10 mouse cellular contexts compared by ENCODE assay signal in genomic region chr13:23630653-23631052, GRCm38 (mm10). TPM values are rescaled to one million over a fixed set of nuclear protein-coding genes. Genes with fewer than 3 reads are reported as not detected.
DNase-seq lines count a peak whose midpoint lies in the region; ATAC-seq and TF ChIP-seq lines count a peak whose summit lies in the region.
"Had no signal": no experiment of that assay in that cellular context is flagged by ENCODE, and none has a peak within 500 bp of the region (broad histone marks: within the 10 kb centered on the region; RNA-seq: fewer than 3 reads in every experiment).

No protein-coding gene starts in this region.

- H3K9me3 ChIP-seq in kidney, embryonic 16.5 days (ENCODE audit: low read length): no peaks in the 10 kb centered on the region
- H3K9me3 ChIP-seq: embryonic facial prominence, embryonic 13.5 days; midbrain, embryonic 12.5 days had no signal

- no peak for ATAC-seq in kidney, embryonic 16.5 days (ENCODE audit: low FRiP score, low TSS enrichment)
- peak; percentile 46; the same call in 1 of the 2 replicates for ATAC-seq in granulocyte monocyte progenitor cell, adult 5-6 weeks (replicated peaks; ENCODE audit: poor library complexity, severe bottlenecking)

- H3K27me3 ChIP-seq in kidney, adult 2 months (replicated peaks; ENCODE audit: control insufficient read depth, insufficient read depth, low read length): no peaks in the 10 kb centered on the region
- no peaks in the 10 kb centered on the region for H3K27me3 ChIP-seq in kidney, embryonic 16.5 days (ENCODE audit: insufficient read depth, low read length)
- H3K27me3 ChIP-seq: embryonic facial prominence, embryonic 13.5 days had no signal

- H3K4me1 ChIP-seq in kidney, adult 2 months (ENCODE audit: control insufficient read depth, insufficient read depth, low read length): no peaks in the 10 kb centered on the region
- H3K4me1 ChIP-seq in kidney, embryonic 16.5 days (ENCODE audit: insufficient read depth, low read length): no peaks in the 10 kb centered on the region
- H3K4me1 ChIP-seq: embryonic facial prominence, embryonic 13.5 days; midbrain, embryonic 12.5 days had no signal

- H3K4me2 ChIP-seq in kidney, embryonic 16.5 days (replicated peaks; ENCODE audit: low read depth, low read length): no peak overlapping the region
- H3K4me2 ChIP-seq: embryonic facial prominence, embryonic 13.5 days; midbrain, embryonic 12.5 days had no signal

- WGBS in kidney, adult 2 months: 11% methylated on average over 1 of the region's 1 CpGs
- 36% methylated on average over 1 of the region's 1 CpGs for WGBS in kidney, embryonic 16.5 days

- H3K9ac ChIP-seq in kidney, embryonic 16.5 days (replicated peaks; ENCODE audit: low read length): no peak overlapping the region
- H3K9ac ChIP-seq: embryonic facial prominence, embryonic 13.5 days; midbrain, embryonic 12.5 days had no signal

- TF ChIP-seq POLR2A in kidney, adult 2 months (IDR thresholded peaks at IDR 0.05; ENCODE audit: low read depth, low read length): no peak

- TF ChIP-seq CTCF in kidney, adult 2 months (conservative IDR thresholded peaks at IDR 0.05; ENCODE audit: insufficient read depth, insufficient read length, low read depth, low read length): peak; percentile 42

- peak; percentile 10 for DNase-seq in kidney, adult 2 months
- DNase-seq in 3T3-L1 (ENCODE audit: low read depth, low spot score) (peak; percentile 62), ES-CJ7 (ENCODE audit: low read depth, low spot score) (peak; percentile 29)
- DNase-seq in urinary bladder, postnatal 36 days (ENCODE audit: low spot score in 2 of 2): no peak
- no peak for DNase-seq in cerebellum, postnatal 4 days (ENCODE audit: low spot score in 2 of 2)
- DNase-seq: adrenal gland, adult 8-10 months had no signal

- H3K4me3 ChIP-seq in kidney, adult 2 months (ENCODE audit: insufficient read depth, low read depth, low read length): no peak overlapping the region
- no peak overlapping the region for H3K4me3 ChIP-seq in kidney, embryonic 16.5 days (ENCODE audit: low read length)
- H3K4me3 ChIP-seq: embryonic facial prominence, embryonic 13.5 days; midbrain, embryonic 12.5 days had no signal

- H3K36me3 ChIP-seq in kidney, adult 2 months (ENCODE audit: control insufficient read depth, insufficient read depth, low read length): no peaks in the 10 kb centered on the region
- H3K36me3 ChIP-seq in kidney, embryonic 16.5 days (ENCODE audit: insufficient read depth, low read length): no peaks in the 10 kb centered on the region
- H3K36me3 ChIP-seq: embryonic facial prominence, embryonic 13.5 days; midbrain, embryonic 12.5 days had no signal

- H3K27ac ChIP-seq in kidney, adult 2 months (ENCODE audit: insufficient read depth, low read depth, low read length): no peak overlapping the region
- H3K27ac ChIP-seq in kidney, embryonic 16.5 days (ENCODE audit: low read length): no peak overlapping the region
- H3K27ac ChIP-seq: embryonic facial prominence, embryonic 13.5 days; midbrain, embryonic 12.5 days had no signal

RNA-seq across cellular contexts. Expression of gene Hist1h1e, which starts 8.3 kb away (rescaled TPM):
- 1.2 and 1.4 TPM in 2 replicates for polyA plus RNA-seq in kidney, adult 2 months (2012; rRNA removed)
- polyA plus RNA-seq in kidney, embryonic 16.5 days (2015; fragmentation: Nextera tagmentation; extraction: Ambion mirVana): 14.7 and 15.9 TPM in 2 replicates
- 111 and 199 TPM in 2 replicates for total RNA-seq in granulocyte monocyte progenitor cell, adult 5-6 weeks (2014; fragmentation: Nextera tagmentation)
- total RNA-seq in granulocyte monocyte progenitor cell, adult 5-6 weeks (2017): 255 and 282 TPM in 2 replicates

RNA-seq across cellular contexts. Expression of gene Hist1h2be, which starts 9.7 kb away (rescaled TPM):
- polyA plus RNA-seq in kidney, adult 2 months (2012; rRNA removed): 1.2 TPM in 2 replicates
- 3.2 and 3.3 TPM in 2 replicates for polyA plus RNA-seq in kidney, embryonic 16.5 days (2015; fragmentation: Nextera tagmentation; extraction: Ambion mirVana)
- total RNA-seq in granulocyte monocyte progenitor cell, adult 5-6 weeks (2014; fragmentation: Nextera tagmentation): 16.4 and 17.5 TPM in 2 replicates
- 82.4 and 146 TPM in 2 replicates for total RNA-seq in granulocyte monocyte progenitor cell, adult 5-6 weeks (2017)

RNA-seq across cellular contexts. Expression of gene Hist1h4d, which starts 49.3 kb away (rescaled TPM):
- polyA plus RNA-seq in kidney, adult 2 months (2012; rRNA removed): 3.7 and 5.4 TPM in 2 replicates
- 102 TPM in 2 replicates for polyA plus RNA-seq in kidney, embryonic 16.5 days (2015; fragmentation: Nextera tagmentation; extraction: Ambion mirVana)
- 116 and 278 TPM in 2 replicates for total RNA-seq in granulocyte monocyte progenitor cell, adult 5-6 weeks (2014; fragmentation: Nextera tagmentation)
- total RNA-seq in granulocyte monocyte progenitor cell, adult 5-6 weeks (2017): 929 and 1,118 TPM in 2 replicates

RNA-seq across cellular contexts. Expression of gene Hist1h2ac, which starts 53.1 kb away (rescaled TPM):
- polyA plus RNA-seq in kidney, adult 2 months (2012; rRNA removed): 0.43 and 0.44 TPM in 2 replicates
- polyA plus RNA-seq in kidney, embryonic 16.5 days (2015; fragmentation: Nextera tagmentation; extraction: Ambion mirVana): 1.3 and 1.6 TPM in 2 replicates
- 2.4 and 4.1 TPM in 2 replicates for total RNA-seq in granulocyte monocyte progenitor cell, adult 5-6 weeks (2014; fragmentation: Nextera tagmentation)
- 173 TPM in 2 replicates for total RNA-seq in granulocyte monocyte progenitor cell, adult 5-6 weeks (2017)

RNA-seq across cellular contexts. Expression of gene Hist1h2bc, which starts 53.3 kb away (rescaled TPM):
- polyA plus RNA-seq in kidney, adult 2 months (2012; rRNA removed): 473 and 571 TPM in 2 replicates
- 72.4 and 78.3 TPM in 2 replicates for polyA plus RNA-seq in kidney, embryonic 16.5 days (2015; fragmentation: Nextera tagmentation; extraction: Ambion mirVana)
- total RNA-seq in granulocyte monocyte progenitor cell, adult 5-6 weeks (2014; fragmentation: Nextera tagmentation): 57.7 and 70.7 TPM in 2 replicates
- total RNA-seq in granulocyte monocyte progenitor cell, adult 5-6 weeks (2017): 274 and 374 TPM in 2 replicates

Comparison
In these comparisons a context has a peak if more than half of its experiments do, and no peak if none do; other contexts are left out.
1. RNA of gene Hist1h4d, which starts 49.3 kb away (polyA plus RNA-seq): 102 TPM in kidney, embryonic 16.5 days; 3.7 to 5.4 TPM in kidney, adult 2 months; every median in the first group is over 10 times any median in the second.
2. DNase-seq: peak in kidney, adult 2 months (single experiment), 3T3-L1 (single experiment) and ES-CJ7 (single experiment); none in urinary bladder, postnatal 36 days (0 of 2) and cerebellum, postnatal 4 days (0 of 2).